Mouse (Mus musculus) spleen, postnatal 36 days (tissue): Measurements from ENCODE around the gene Bicd1.
"Not testable (repeated sequence)": the region's sequence is repeated elsewhere in the genome, so short reads cannot be mapped to it uniquely, and the experiment has no call there.

Experiments
- DNase-seq, 2 experiments: peaks; one replicate each; pipeline ENCODE4 v3.0.0; 2022; ENCODE audit warnings: low spot score in 2 of 2, mixed read lengths in 1 of 2

Bicd1 gene

DNA sequence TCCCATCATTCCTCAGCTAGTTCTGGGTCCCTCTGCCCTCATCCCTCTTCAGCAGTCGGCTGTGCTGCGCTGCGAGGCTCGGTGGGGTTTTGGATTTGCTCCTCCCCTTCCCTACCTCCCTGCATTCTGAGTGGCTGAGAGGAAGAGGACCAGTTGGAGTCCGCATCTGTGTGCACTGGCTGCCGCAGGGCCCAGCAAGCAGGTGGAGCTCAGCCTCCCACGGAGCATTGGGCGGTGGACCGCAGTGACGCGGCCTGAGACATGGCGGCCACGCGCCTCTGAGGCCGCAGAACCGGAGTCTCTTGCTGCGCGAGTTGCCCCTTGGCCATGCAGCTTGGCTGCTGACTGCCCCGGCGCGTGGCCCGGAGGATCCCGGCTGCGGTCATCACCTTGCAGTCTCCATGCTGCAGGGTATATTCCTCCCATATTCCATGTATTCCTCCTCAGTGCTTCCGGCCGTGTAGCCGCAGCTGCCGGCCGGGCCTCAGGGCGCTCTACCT is at the start of gene Bicd1:
TSS of gene Bicd1 (plus strand) at position 54 of the 500 bp plus-strand sequence.
- peak; percentile 31 to 47 for DNase-seq

DNA sequence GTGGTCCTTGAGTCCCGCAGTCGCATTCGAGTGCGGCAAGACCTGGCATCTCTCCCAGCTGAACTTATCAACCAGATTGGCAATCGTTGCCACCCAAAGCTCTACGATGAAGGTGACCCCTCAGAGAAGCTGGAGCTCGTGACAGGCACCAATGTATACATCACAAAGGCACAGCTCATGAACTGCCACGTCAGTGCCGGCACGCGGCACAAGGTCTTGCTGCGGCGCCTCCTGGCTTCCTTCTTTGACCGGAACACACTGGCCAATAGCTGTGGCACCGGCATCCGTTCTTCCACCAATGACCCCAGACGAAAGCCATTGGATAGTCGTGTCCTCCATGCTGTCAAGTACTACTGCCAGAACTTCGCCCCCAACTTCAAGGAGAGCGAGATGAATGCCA is 46.2 kb upstream of the Bicd1 start:
- not testable (repeated sequence) for DNase-seq

DNA sequence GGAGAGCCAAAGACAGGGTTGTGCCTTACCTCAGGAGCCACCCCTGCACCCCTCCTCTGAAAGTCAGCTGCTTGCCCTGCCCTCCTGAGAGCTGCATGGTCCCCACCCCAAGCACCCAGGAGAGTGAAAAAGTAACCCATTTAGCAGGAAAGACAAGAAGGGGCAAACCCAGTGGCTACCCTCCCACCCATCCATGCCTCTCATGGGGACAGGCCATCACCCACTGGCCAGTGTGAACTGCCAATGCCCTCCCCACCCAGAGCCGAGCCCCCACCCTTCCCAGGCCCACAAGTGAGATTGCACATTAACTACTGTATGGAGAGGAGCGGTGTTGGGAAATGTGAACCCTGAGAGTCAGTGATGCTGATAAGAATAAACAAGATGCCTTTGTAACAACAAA is 42.7 kb upstream of the Bicd1 start:
- DNase-seq = not testable (repeated sequence)

DNA sequence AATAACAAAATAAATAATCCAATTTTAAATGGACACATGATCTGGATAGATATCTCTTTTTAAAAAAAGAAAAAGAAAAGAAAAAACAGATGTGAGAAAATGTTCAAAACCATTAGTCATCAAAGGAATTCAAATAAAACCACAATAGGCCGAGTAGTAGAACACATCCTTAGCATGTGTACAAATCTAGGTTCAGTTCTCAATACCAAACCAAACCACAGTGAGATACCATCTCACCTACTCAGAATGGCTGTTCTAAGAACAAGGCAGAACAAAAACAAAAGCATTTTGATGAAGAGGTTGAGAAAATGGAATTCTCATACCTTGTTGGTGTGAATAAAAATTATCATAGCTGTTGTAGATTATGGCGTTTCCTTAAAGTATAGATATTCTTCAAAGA is 42.3 kb upstream of the Bicd1 start:
- no peak for DNase-seq

DNA sequence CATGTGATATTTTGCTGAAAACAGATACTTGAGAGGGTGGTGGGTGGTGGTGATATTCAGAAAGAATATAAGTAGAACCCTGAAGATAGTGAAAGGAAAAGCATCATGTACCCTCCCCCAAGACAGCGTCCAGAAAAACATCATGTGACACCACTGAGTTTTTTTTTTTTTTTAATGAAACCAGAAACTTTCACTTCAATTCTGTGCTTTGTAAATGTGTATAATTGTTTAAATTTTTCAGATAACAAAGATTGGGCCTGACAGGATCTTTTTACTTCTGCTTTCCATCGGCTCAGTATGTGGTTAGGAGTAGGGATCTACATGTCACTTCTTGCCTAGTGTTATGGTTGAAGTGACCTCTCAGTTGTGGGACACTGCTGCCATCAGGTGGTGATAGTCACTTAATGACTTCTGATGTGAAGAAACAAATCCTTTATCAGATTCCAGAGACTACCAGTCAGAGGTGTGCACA is 33.7 kb upstream of the Bicd1 start:
- peak; percentile 76 to 84 for DNase-seq

DNA sequence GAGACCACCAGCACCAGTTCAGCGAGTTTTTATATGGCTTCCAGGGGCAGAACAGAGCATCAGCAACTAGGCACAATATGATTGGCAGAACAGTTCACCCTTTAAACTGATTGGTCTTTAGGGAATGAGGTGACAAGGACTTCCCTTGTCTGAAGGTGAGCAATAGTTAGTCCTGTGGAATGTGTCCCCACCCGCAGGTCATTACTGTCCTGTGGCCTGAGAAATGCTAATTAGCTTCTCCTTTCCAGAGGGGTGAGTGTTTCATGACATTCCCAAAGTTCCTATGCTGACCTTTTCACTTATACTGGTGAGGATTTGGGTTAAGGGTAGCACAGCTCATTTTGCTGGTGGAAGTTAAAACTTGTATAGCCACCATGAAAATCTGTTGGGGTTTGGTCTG is 25.2 kb upstream of the Bicd1 start:
- no peak for DNase-seq

DNA sequence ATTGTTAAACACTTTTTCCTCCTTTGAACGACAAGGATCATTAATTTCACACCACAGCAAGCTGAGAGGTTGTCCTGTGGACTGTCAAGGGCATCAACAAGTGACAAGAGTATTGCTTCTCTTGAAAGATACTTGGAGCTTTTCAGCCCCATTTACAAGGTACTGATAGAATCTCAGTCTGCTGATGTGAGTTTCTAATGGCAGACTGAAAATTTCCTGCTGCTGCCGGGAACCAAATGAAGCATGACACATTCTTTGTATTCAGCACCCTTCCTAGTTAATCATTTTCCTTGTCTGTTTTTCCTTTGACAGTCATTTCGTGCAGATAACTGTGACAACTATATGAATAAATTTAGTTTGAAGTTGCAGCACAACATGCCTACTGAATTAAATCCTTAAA is 22.3 kb upstream of the Bicd1 start:
- no peak for DNase-seq

DNA sequence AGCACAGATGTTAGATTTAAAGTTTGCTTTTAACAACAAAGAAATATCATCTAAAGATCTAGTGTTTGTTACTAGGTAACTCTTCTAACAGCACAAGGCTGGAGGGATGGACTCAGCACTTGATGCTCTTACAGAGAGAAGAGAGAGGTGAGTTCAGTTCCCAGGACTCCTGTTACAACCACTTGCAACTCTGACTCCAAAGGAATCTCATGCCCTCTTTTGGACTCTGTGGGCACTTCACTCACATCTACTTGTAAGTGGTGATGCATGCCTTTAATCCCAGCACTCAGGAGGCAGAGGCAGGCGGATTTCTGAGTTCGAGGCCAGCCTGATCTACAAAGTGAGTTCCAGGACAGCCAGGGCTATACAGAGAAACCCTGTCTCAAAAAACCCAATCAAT is 19.1 kb upstream of the Bicd1 start:
- not testable (repeated sequence) for DNase-seq

DNA sequence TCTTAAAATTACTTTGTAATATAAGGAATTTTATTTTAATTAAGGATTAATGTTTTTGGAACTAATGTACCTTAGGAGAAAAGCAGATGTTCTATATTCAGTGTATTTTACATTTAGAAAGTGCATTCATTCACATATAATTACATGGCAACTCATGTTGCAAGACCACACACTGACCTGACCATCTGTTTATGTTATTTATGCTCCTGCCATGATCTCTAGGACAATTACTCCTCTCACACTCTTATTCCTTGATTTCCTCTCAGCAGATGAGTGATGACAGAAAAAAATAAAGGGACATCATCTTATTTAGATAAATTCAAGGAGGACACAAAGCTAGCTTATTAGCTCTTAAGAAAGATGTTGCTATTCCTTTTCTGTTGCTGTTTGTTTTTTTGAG is 9.3 kb upstream of the Bicd1 start:
- no peak for DNase-seq

DNA sequence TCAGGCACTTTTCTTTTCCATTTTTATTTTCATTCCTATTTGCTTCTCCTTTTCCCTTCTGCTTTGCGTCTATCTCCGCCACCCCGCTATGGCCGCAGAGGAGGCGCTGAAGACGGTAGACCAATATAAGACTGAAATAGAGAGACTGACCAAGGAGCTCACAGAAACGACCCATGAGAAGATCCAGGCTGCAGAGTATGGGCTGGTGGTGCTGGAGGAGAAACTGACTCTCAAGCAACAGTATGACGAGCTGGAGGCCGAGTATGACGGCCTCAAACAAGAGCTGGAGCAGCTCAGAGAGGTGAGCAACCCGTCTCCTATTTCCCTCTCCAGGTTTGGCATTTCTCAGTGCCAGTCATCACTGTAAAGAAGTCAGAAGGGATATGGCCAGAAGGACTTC is 655 bp downstream of the Bicd1 start:
- no peak for DNase-seq

DNA sequence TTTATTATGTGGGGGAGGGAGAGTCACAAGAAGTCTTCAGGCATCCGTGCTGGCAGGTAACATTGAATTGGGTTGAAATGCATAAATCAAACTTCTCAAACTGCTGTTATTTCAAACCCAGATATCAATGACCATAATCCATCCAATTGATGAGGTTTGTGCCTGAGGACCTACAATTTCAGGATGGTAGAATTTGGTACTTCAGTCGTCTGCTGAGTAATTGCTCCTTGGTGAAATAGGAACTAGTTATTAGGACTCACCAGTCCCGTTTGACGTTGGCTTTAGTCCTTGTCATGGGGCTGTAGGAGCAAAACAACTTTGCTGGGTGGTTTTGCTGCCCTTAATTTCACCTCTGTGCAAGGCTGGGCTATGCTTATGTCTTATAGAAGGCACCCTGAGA is 1.2 kb downstream of the Bicd1 start:
- DNase-seq = no peak

DNA sequence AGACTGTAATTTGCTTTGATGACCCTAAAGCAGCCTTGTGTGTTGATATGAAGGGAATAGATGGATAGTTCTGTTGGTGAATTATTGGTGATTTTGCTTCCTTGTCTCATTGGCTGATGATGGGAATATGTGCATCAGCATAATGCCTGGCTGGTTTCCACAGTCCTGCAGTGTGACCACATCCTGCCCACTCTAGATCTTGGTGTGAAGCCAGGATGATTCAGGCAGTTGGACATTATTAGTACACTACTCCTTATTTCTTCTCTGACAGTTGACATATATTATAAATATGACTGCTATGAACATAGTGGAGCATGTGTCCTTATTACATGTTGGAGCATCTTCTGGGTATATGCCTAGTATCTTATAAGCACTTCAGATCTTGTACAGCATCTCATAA is 4.6 kb downstream of the Bicd1 start:
- no peak for DNase-seq

DNA sequence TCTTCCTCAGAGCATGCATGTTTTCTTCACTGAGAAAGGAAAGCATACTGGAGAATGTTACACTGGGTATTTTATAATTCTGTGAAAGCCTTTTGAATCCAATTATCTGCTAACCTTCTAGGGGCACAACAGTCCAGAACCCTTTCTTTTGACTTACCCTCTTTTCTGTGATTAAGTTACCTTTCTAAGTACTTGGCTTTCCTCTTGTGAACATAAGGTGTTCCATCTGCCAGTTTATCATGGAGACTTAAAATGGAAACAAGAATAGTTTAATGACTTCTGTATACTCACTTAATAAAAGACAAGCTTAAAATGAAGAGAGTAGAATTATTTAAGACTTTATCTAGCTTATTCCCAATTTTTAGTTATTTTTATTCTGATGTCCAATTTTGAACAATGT is 16.1 kb downstream of the Bicd1 start:
- DNase-seq = no peak

DNA sequence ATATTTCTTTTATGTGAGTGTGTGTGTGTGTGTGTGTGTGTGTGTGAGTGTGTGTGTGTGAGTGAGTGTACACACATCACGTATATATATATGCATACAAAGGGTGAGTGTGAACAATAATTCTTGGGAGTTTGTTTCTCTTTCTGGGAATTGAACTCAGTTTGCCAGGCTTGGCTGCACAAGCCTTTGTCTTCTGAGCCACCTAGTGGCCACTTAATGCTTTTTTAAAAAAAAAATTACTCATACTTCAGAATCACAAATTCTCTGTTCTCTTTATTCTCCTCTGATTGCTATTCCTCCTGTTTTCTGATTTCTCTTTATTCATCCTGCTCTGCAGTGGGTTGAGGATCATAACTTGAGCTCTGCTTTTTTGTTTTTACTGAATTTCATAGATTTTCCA is 30.5 kb downstream of the Bicd1 start:
- no peak for DNase-seq

DNA sequence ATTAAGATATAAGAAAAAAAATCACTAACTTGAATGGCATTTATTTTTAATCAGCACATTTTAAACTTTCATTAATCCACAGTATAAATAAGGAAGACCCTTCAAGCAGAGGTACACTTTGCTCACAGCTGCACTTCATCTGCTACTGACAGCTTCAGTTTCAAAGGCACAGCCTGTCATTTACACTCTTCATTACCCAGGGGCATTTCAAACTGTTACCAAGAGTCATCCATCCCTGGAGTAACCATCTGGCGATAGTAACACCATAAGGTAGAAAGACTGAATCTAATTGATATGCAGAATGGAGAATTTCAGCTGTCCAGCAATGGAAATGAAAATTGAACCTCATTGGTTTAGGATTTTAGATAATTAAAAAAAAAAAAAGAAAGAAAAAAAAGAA is 34.2 kb downstream of the Bicd1 start:
- no peak for DNase-seq

DNA sequence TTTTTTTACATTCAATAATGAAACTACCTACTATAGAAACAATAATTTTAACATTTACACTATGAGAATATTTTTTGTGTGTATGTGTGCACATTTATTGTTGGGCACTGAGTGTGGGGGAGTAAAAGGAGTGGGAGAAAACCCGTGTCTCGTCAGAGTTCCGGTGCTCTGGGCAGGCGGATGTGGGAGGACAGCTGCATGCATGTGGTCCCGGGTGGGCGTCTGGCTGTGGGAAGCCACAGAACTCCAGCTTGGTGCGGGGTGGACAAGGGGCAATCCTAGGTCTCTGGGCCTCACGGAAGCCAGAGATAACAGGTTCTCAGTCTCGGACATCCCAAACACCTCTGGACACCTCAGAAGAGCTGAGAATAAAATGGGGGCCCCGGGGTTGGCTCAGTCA is 37.2 kb downstream of the Bicd1 start:
- DNase-seq = no peak

DNA sequence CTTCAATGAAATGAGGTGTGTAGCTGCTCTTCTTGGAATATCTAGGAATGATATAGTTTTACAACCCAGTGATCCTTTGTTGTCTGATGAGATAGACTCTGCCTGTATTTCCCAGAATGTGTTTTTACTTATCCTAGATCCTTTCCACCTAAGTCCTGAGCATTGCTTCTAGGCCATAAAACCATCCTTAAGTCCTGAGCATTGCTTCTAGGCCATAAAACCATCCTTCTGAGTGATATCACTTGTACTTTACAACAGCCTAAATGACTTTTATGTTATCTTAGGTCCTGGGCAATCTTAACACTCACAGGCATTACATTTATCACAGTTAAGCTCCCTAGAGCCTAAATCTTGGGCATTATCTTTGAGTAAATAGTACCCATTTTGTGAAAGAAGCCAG is 48.6 kb downstream of the Bicd1 start:
- no peak for DNase-seq

DNA sequence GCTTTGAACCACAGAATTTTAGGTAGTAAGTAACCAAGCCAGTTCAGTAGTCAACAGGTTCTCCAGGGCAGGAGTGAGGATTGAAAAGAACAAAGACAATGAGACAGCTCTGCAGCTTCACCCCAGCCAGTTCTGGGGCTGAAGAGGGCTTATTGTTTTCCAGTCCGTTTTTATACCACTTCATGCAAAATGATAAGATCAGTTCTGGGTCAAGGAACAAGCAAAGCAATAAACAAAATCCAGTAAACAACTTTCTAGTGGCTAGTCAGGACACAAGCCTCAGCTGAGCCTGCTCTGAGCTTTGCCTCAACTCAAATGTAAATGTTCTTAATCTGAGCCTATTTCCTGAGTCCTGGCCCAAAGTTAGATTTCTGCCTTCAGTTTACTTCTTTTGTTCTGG is 52.3 kb downstream of the Bicd1 start:
- DNase-seq = no peak

DNA sequence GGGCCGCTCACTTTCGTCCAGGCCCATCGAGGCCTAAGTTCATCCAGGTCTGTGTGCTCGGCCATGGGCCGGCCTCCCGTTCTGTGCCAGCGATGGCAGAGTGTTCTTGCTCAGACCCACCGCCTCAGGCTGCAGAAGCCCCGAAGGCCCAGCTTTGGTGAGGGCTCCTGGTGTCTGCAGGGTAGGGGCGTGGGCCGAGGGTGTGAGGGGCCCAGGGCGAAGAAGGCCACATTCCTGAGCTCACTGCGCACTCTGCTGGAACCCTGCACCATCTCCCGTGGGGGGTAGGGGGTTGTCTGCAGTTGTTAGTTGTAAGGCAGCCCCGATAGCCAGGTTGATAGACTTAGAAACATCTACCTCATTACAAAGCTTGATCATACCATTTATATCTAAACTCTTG is 62.8 kb downstream of the Bicd1 start:
- DNase-seq = no peak

DNA sequence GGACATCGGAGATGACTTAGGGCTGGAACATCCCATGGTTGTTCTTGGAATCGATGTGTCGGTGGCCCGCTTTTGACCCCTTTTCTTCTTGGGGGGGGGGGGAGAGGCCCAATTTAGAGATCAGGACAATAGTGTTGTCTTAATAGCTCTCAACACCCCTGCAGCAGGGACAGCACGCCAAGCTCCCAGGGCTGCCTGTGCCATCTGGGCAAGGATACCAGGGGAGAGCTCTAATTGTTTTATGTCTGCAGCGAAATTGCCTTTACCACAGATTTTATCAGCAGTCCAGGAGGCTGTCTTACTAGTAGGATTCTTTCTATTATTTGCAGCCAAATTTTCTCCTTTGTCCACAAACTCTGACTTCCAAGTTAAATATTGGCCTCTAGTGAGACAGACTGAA is 63.8 kb downstream of the Bicd1 start:
- DNase-seq = not testable (repeated sequence)

DNA sequence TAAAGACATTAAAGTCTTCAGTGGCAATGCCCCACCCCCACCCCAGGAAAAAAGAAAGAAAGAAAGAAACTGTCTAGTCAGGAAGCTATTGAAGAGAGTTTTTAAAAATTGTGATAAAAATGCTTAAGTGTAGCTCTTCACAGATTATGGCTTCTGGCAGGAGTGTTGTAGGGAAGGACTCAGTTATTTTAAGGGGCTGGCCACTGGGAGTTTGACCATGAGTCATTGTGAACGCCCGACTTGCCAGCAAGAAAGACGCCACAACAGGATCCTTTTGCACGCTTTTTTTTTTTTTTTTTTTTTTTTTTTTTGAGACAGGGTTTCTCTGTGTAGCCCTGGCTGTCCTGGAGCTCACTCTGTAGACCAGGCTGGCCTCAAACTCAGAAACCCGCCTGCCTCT is 73.2 kb downstream of the Bicd1 start:
- DNase-seq = not testable (repeated sequence)

DNA sequence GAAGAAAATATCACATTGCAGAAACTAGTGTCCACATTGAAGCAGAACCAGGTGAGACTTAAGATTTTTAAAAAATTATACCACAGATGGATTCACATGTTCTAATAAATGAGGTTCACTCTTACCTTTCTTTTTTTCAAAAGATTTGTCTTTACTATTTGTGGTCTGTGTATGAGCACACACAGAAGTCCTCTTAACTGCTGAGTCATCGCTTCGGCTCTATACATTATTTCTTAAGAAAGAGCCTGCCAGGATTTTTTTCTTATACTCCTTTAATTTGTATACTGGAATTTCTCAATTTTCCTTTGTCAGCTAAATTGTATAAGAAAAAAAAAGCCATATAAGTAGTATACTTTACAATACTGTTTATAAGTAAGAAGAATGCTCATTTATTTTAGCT is 86.0 kb downstream of the Bicd1 start:
- DNase-seq = no peak

DNA sequence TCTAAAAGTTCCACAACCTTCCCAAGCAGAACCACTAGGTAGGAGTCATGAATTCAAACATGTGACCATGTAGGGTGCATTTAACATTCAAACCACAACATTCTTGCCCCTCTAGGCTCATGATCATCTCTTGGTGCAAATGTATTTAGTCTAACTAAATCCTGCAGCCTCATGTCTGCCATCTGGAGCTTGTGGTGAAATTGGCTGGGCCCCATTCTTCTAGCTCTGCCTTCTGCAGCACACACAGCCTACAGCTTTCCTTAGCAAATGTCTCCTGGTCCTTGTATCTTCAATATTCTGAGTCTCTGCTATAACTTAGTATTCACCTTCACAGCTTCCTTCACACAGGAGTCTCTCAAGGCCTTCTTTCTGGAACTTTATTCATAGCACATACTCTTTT is 87.2 kb downstream of the Bicd1 start:
- DNase-seq = no peak

DNA sequence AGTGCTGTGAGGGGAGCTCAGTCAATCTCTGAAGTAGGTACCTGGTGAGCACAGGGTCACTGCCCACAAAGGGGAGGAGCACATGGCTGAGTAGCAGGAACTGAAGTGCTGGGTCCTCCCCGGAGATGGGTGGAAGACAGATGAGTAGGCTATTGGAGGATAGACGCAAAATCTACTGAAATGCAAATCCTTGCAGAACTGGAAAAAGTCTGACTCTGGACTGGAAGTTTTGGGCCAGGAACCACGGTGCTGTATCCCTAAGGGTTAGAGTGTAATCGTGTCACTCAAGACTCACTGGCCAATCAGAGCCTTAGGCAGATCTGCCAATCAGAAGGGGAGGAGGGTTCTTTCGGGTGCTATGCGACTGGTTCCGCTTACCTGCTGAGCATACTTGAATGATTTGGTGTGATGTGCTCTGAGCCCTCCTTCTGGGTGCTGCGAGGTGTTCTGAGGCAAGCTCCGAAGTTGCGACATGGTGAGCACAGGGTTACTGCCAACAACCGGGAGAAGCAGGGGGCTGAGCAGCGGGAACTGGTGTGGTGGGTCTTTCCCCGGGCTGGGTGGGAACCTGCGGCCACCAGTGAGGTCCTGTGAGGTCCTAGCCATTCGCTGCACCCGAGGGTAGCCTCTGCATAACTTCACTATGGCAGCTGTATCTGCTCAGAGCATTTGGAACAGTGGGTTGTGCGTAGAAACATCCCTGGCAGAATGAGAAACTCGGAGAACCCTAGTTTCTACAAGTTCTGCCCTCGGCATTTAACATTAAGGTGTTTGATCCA is 157.2 kb downstream of the Bicd1 start:
- peak; percentile 50 for DNase-seq
